Mouse (Mus musculus) thymus, adult 2 months (tissue): Measurements from ENCODE around the gene Oprd1.

Source experiments
- CTCF ChIP-seq: fragments of 200-500 bp; IDR thresholded peaks from 2 replicates; pipeline ENCODE4 v1.5.1; 2012; ENCODE audit warnings: mild to moderate bottlenecking, control low read depth, low read length, moderate library complexity, borderline replicate concordance; ENCODE audit not compliant: control insufficient read depth, poor library complexity, insufficient read depth; ENCODE audit errors: extremely low read depth
- POLR2A ChIP-seq: fragments of 200-500 bp; IDR thresholded peaks from 2 replicates; pipeline ENCODE4 v1.6.1; 2012; ENCODE audit warnings: mild to moderate bottlenecking, low read length, control low read depth, moderate library complexity; ENCODE audit not compliant: control insufficient read depth, poor library complexity, insufficient read depth; ENCODE audit errors: extremely low read depth

- no peak for TF ChIP-seq CTCF
- TF ChIP-seq POLR2A: no peak
Observed at GRCm38 (mm10) chr4:132146201-132146600, 1.9 kb upstream of the Oprd1 start.
